Mouse (Mus musculus): ENCODE measurements around the gene Hsd17b14.

DNA sequence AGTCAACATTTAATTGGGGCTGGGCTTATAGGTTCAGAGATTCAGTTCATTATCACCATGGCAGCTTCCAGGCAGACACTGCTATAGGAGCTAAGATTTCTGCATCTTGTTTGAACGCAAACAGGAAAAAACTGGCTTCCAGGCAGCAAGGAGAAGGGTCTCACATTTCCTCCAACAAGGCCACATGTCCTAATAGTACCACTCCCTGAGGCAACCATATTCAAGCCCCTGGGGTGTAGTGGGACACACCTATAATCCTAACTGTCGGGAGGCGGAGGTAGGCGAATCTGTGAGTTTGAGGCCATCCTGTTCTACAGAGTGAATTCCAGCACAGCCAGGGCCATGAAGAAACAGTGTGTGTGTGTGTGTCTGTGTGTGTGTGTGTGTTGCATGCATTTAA, 40.5 kb downstream of the Hsd17b14 start:
- TF ChIP-seq EP300 (IDR thresholded peaks at IDR 0.05) (no peak), CTCF (IDR thresholded peaks at IDR 0.05) (no peak)
